Mouse (Mus musculus): ENCODE data around the gene P2ry1. TPM values are rescaled to one million over a fixed set of nuclear protein-coding genes. Genes with fewer than 3 reads are reported as not detected.

P2ry1 gene
- polyA plus RNA-seq, 1 experiment from 2014 or later = 12.4 TPM

DNA sequence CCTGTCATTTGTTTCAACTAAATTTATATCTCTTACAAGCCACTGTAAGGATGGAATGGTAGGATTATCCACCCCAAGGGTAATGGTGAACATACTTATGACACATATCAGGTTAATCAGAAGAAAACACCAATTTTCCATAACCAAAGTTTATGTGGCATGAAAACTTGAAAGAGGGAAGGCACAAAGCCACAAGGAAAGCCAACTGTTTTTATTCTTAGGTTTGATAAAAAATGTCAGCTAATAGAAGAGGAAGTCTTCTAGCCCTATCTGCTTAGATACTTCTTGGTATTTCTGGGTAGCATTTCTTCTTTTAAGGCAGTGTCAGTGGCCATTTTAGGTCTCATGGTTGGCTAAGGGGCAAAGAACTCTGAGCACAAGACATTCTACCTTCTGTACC is 2.9 kb upstream of the P2ry1 start:
- ATAC-seq (ENCODE audit: insufficient number of reproducible peaks, insufficient read depth, low FRiP score, low read depth) = no peak
- H3K27ac ChIP-seq (ENCODE audit: low read length) = no peak overlapping the region
- H3K4me1 ChIP-seq (ENCODE audit: control insufficient read depth, insufficient read depth, low read length) = no peaks in the 10 kb centered on the region
- no peaks in the 10 kb centered on the region for H3K9me3 ChIP-seq (ENCODE audit: control insufficient read depth, low read depth, low read length)
- no peaks in the 10 kb centered on the region for H3K36me3 ChIP-seq (ENCODE audit: control insufficient read depth, insufficient read depth, low read length)
- no peak overlapping the region for H3K4me3 ChIP-seq (ENCODE audit: low read depth, low read length)
- H3K4me2 ChIP-seq (replicated peaks; ENCODE audit: low read depth, low read length) = no peak overlapping the region
- no peaks in the 10 kb centered on the region for H3K27me3 ChIP-seq (ENCODE audit: control insufficient read depth, insufficient read depth, low read length)
- no peak overlapping the region for H3K9ac ChIP-seq (replicated peaks; ENCODE audit: low read depth, low read length)

GRCm38 (mm10) chr3:61000747-61001146 is 1.8 kb upstream of the P2ry1 start:
- H3K4me2 ChIP-seq (replicated peaks; ENCODE audit: low read depth, low read length) = no peak overlapping the region
- no peak overlapping the region for H3K4me3 ChIP-seq (ENCODE audit: low read depth, low read length)
- no peak overlapping the region for H3K9ac ChIP-seq (replicated peaks; ENCODE audit: low read depth, low read length)
- no peak overlapping the region for H3K27ac ChIP-seq (ENCODE audit: low read length)
- WGBS = 64% methylated on average over 4 of the region's 4 CpGs
- H3K27me3 ChIP-seq (ENCODE audit: control insufficient read depth, insufficient read depth, low read length) = no peaks in the 10 kb centered on the region
- H3K36me3 ChIP-seq (ENCODE audit: control insufficient read depth, insufficient read depth, low read length) = no peaks in the 10 kb centered on the region
- no peak for ATAC-seq (ENCODE audit: insufficient number of reproducible peaks, insufficient read depth, low FRiP score, low read depth)
- no peaks in the 10 kb centered on the region for H3K9me3 ChIP-seq (ENCODE audit: control insufficient read depth, low read depth, low read length)
- no peaks in the 10 kb centered on the region for H3K4me1 ChIP-seq (ENCODE audit: control insufficient read depth, insufficient read depth, low read length)

- peak; percentile 63 for ATAC-seq (ENCODE audit: insufficient number of reproducible peaks, insufficient read depth, low FRiP score, low read depth)
- peak overlapping the region; percentile 80; the same call in 1 of the 2 replicates for H3K27ac ChIP-seq (ENCODE audit: low read length)
- no peaks in the 10 kb centered on the region for H3K36me3 ChIP-seq (ENCODE audit: control insufficient read depth, insufficient read depth, low read length)
- peak overlapping the region; percentile 25; the same call in 1 of the 2 replicates for H3K9ac ChIP-seq (replicated peaks; ENCODE audit: low read depth, low read length)
- no peaks in the 10 kb centered on the region for H3K27me3 ChIP-seq (ENCODE audit: control insufficient read depth, insufficient read depth, low read length)
- 2% methylated on average over 20 of the region's 20 CpGs for WGBS
- H3K9me3 ChIP-seq (ENCODE audit: control insufficient read depth, low read depth, low read length) = no peaks in the 10 kb centered on the region
- H3K4me1 ChIP-seq (ENCODE audit: control insufficient read depth, insufficient read depth, low read length) = no peaks in the 10 kb centered on the region
- peak overlapping the region; percentile 79 for H3K4me3 ChIP-seq (ENCODE audit: low read depth, low read length)
- H3K4me2 ChIP-seq (replicated peaks; ENCODE audit: low read depth, low read length) = peak overlapping the region; percentile 67
Observed at GRCm38 (mm10) chr3:61001852-61002586, 576 bp upstream of the P2ry1 start.

GRCm38 (mm10) chr3:61004611-61005010 is 2.0 kb downstream of the P2ry1 start:
- H3K27ac ChIP-seq (ENCODE audit: low read length) = no peak overlapping the region
- no peaks in the 10 kb centered on the region for H3K36me3 ChIP-seq (ENCODE audit: control insufficient read depth, insufficient read depth, low read length)
- H3K9ac ChIP-seq (replicated peaks; ENCODE audit: low read depth, low read length) = no peak overlapping the region
- no peaks in the 10 kb centered on the region for H3K4me1 ChIP-seq (ENCODE audit: control insufficient read depth, insufficient read depth, low read length)
- ATAC-seq (ENCODE audit: insufficient number of reproducible peaks, insufficient read depth, low FRiP score, low read depth) = no peak
- H3K4me3 ChIP-seq (ENCODE audit: low read depth, low read length) = peak overlapping the region; percentile 79
- peak overlapping the region; percentile 67 for H3K4me2 ChIP-seq (replicated peaks; ENCODE audit: low read depth, low read length)
- H3K27me3 ChIP-seq (ENCODE audit: control insufficient read depth, insufficient read depth, low read length) = no peaks in the 10 kb centered on the region
- no peaks in the 10 kb centered on the region for H3K9me3 ChIP-seq (ENCODE audit: control insufficient read depth, low read depth, low read length)
- 84% methylated on average over 1 of the region's 1 CpGs for WGBS

GRCm38 (mm10) chr3:61011660-61012059 is 9.1 kb downstream of the P2ry1 start:
- H3K4me1 ChIP-seq (ENCODE audit: control insufficient read depth, insufficient read depth, low read length) = no peaks in the 10 kb centered on the region
- ATAC-seq (ENCODE audit: insufficient number of reproducible peaks, insufficient read depth, low FRiP score, low read depth) = 0 out of 2 replicates have a peak, but pooled peaks have one; percentile 49
- no peak overlapping the region for H3K27ac ChIP-seq (ENCODE audit: low read length)
- no peaks in the 10 kb centered on the region for H3K27me3 ChIP-seq (ENCODE audit: control insufficient read depth, insufficient read depth, low read length)
- no peaks in the 10 kb centered on the region for H3K9me3 ChIP-seq (ENCODE audit: control insufficient read depth, low read depth, low read length)
- H3K4me3 ChIP-seq (ENCODE audit: low read depth, low read length) = no peak overlapping the region
- WGBS = 49% methylated on average over 5 of the region's 5 CpGs
- no peak overlapping the region for H3K9ac ChIP-seq (replicated peaks; ENCODE audit: low read depth, low read length)
- no peaks in the 10 kb centered on the region for H3K36me3 ChIP-seq (ENCODE audit: control insufficient read depth, insufficient read depth, low read length)
- H3K4me2 ChIP-seq (replicated peaks; ENCODE audit: low read depth, low read length) = no peak overlapping the region

- Histone ChIP-seq H3K9ac (replicated peaks; ENCODE audit: low read depth, low read length) (no peak overlapping the region), H3K27me3 (ENCODE audit: control insufficient read depth, insufficient read depth, low read length) (no peaks in the 10 kb centered on the region), H3K4me2 (replicated peaks; ENCODE audit: low read depth, low read length) (no peak overlapping the region), H3K27ac (ENCODE audit: low read length) (no peak overlapping the region), H3K4me3 (ENCODE audit: low read depth, low read length) (no peak overlapping the region), H3K9me3 (ENCODE audit: control insufficient read depth, low read depth, low read length) (no peaks in the 10 kb centered on the region), H3K36me3 (ENCODE audit: control insufficient read depth, insufficient read depth, low read length) (no peaks in the 10 kb centered on the region), H3K4me1 (ENCODE audit: control insufficient read depth, insufficient read depth, low read length) (no peaks in the 10 kb centered on the region)
- ATAC-seq (ENCODE audit: insufficient number of reproducible peaks, insufficient read depth, low FRiP score, low read depth) = no peak
Observed at GRCm38 (mm10) chr3:61012550-61012949, 10.0 kb downstream of the P2ry1 start.

DNA sequence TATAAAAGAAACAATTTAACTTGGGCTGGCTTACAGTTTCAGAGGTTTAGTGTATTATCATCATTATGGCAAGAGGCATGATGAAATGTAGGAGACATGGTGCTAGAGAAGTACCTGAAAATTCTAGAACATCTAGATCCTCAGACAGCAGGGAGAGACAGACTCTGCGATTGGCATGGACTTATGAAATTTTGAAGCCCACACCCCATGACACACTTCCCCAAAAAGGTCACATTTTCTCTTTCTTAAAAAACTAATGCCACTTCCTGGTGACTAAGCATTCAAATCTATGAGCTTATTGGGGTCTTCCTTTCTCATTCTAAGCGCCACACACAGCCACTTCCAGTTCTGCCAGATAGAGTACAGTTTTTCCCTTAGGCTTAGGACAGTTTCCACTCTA is 14.1 kb downstream of the P2ry1 start:
- no peaks in the 10 kb centered on the region for H3K27me3 ChIP-seq (ENCODE audit: control insufficient read depth, insufficient read depth, low read length)
- no peak for ATAC-seq (ENCODE audit: insufficient number of reproducible peaks, insufficient read depth, low FRiP score, low read depth)
- no peak overlapping the region for H3K27ac ChIP-seq (ENCODE audit: low read length)
- H3K4me2 ChIP-seq (replicated peaks; ENCODE audit: low read depth, low read length) = no peak overlapping the region
- no peak overlapping the region for H3K9ac ChIP-seq (replicated peaks; ENCODE audit: low read depth, low read length)
- no peaks in the 10 kb centered on the region for H3K9me3 ChIP-seq (ENCODE audit: control insufficient read depth, low read depth, low read length)
- no peaks in the 10 kb centered on the region for H3K4me1 ChIP-seq (ENCODE audit: control insufficient read depth, insufficient read depth, low read length)
- 85% methylated on average over 2 of the region's 2 CpGs for WGBS
- no peaks in the 10 kb centered on the region for H3K36me3 ChIP-seq (ENCODE audit: control insufficient read depth, insufficient read depth, low read length)
- no peak overlapping the region for H3K4me3 ChIP-seq (ENCODE audit: low read depth, low read length)

- Histone ChIP-seq H3K27me3 (ENCODE audit: control insufficient read depth, insufficient read depth, low read length) (no peaks in the 10 kb centered on the region), H3K4me3 (ENCODE audit: low read depth, low read length) (no peak overlapping the region), H3K4me1 (ENCODE audit: control insufficient read depth, insufficient read depth, low read length) (no peaks in the 10 kb centered on the region), H3K36me3 (ENCODE audit: control insufficient read depth, insufficient read depth, low read length) (no peaks in the 10 kb centered on the region), H3K27ac (ENCODE audit: low read length) (no peak overlapping the region), H3K4me2 (replicated peaks; ENCODE audit: low read depth, low read length) (no peak overlapping the region), H3K9ac (replicated peaks; ENCODE audit: low read depth, low read length) (no peak overlapping the region), H3K9me3 (ENCODE audit: control insufficient read depth, low read depth, low read length) (no peaks in the 10 kb centered on the region)
- no peak for ATAC-seq (ENCODE audit: insufficient number of reproducible peaks, insufficient read depth, low FRiP score, low read depth)
- 64% methylated on average over 4 of the region's 4 CpGs for WGBS
Observed at GRCm38 (mm10) chr3:61032100-61032499, 29.5 kb downstream of the P2ry1 start.

- Histone ChIP-seq H3K4me3 (ENCODE audit: low read depth, low read length) (no peak overlapping the region), H3K27me3 (ENCODE audit: control insufficient read depth, insufficient read depth, low read length) (no peaks in the 10 kb centered on the region), H3K9ac (replicated peaks; ENCODE audit: low read depth, low read length) (no peak overlapping the region), H3K36me3 (ENCODE audit: control insufficient read depth, insufficient read depth, low read length) (no peaks in the 10 kb centered on the region), H3K4me1 (ENCODE audit: control insufficient read depth, insufficient read depth, low read length) (no peaks in the 10 kb centered on the region), H3K27ac (ENCODE audit: low read length) (no peak overlapping the region), H3K9me3 (ENCODE audit: control insufficient read depth, low read depth, low read length) (no peaks in the 10 kb centered on the region), H3K4me2 (replicated peaks; ENCODE audit: low read depth, low read length) (no peak overlapping the region)
- ATAC-seq (ENCODE audit: insufficient number of reproducible peaks, insufficient read depth, low FRiP score, low read depth) = no peak
- WGBS = 82% methylated on average over 5 of the region's 5 CpGs
Observed at GRCm38 (mm10) chr3:61035633-61036032, 33.0 kb downstream of the P2ry1 start.

Data from stomach, embryonic 14.5 days (tissue).